Mouse (Mus musculus) megakaryocyte, adult 5-6 weeks (primary cell): ENCODE results near the gene Olfr460. TPM values are rescaled to one million over a fixed set of nuclear protein-coding genes. Genes with fewer than 3 reads are reported as not detected.
"Not testable (repeated sequence)": the region's sequence is repeated elsewhere in the genome, so short reads cannot be mapped to it uniquely, and the experiment has no call there.

Source experiments
- ATAC-seq: 2 replicates; pipeline ENCODE4 v1.8.0; 2016; ENCODE audit warnings: mild to moderate bottlenecking, inconsistent platforms; ENCODE audit not compliant: poor library complexity, severe bottlenecking
- total RNA-seq, 2 experiments: library from RNA; stranded (forward) in 1 of 2; stranded (reverse) in 1 of 2; fragments of 153-499, 151-499 nt in 1 of 2; fragments of 221-1000, 200-1000 nt in 1 of 2; gene quantifications; 2 replicates each; pipeline versions ENCODE4 v1.2.3 to v1.2.4; 2015 to 2017

Olfr460 gene
- not detected in 2 replicates for total RNA-seq (2015)
- total RNA-seq (2017), result 0.15 TPM in 1 of 2 replicates, not detected in the other

- no peak for ATAC-seq
Observed at GRCm38 (mm10) chr6:40569187-40569586, at the start of gene Olfr460. Olfr460 (plus strand) TSS chr6:40569487.

- ATAC-seq, result peak; percentile 73
Observed at GRCm38 (mm10) chr6:40544690-40545089, 24.6 kb upstream of the Olfr460 start.

GRCm38 (mm10) chr6:40554950-40555349, 14.3 kb upstream of the Olfr460 start, which contains the start of gene Olfr461:
Olfr461 (minus strand) TSS chr6:40555050.
- ATAC-seq, result 0 out of 2 replicates have a peak, but pooled peaks have one; percentile 49

GRCm38 (mm10) chr6:40573618-40574017, 4.3 kb downstream of the Olfr460 start:
- ATAC-seq, result peak; percentile 55

- ATAC-seq, result peak; percentile 85
Observed at GRCm38 (mm10) chr6:40576305-40576704, 7.0 kb downstream of the Olfr460 start.

- ATAC-seq, result peak; percentile 66
Observed at GRCm38 (mm10) chr6:40584336-40584735, 15.0 kb downstream of the Olfr460 start.

- peak; percentile 77 for ATAC-seq
Observed at GRCm38 (mm10) chr6:40585645-40586044, 16.4 kb downstream of the Olfr460 start, which contains the start of gene Clec5a. Clec5a (minus strand) TSS chr6:40585821.

GRCm38 (mm10) chr6:40588346-40588745, 19.1 kb downstream of the Olfr460 start:
- peak; percentile 66 for ATAC-seq

- ATAC-seq, result peak; percentile 99
Observed at GRCm38 (mm10) chr6:40594804-40595550, 25.7 kb downstream of the Olfr460 start.

GRCm38 (mm10) chr6:40598546-40598945, 29.3 kb downstream of the Olfr460 start:
- ATAC-seq, result not testable (repeated sequence)

- ATAC-seq, result no peak
Observed at GRCm38 (mm10) chr6:40607431-40607830, 38.1 kb downstream of the Olfr460 start.

- no peak for ATAC-seq
Observed at GRCm38 (mm10) chr6:40610244-40610643, 41.0 kb downstream of the Olfr460 start.

GRCm38 (mm10) chr6:40613260-40613852, 44.1 kb downstream of the Olfr460 start, which contains the start of gene Tas2r138:
Tas2r138 (minus strand) TSS chr6:40613310.
- peak; percentile 73 for ATAC-seq

- ATAC-seq, result peak; percentile 63; the same call in 1 of the 2 replicates
Observed at GRCm38 (mm10) chr6:40617965-40618364, 48.7 kb downstream of the Olfr460 start.

Other genes starting within 250 kb of the Olfr460 start
- gene Agk, start 244.3 kb upstream of the Olfr460 start, total RNA-seq (2015), result 8.3 and 8.5 TPM in 2 replicates
- 12.8 and 14.4 TPM in 2 replicates for gene Agk, start 244.3 kb upstream of the Olfr460 start, total RNA-seq (2017)
- 8.0 and 8.6 TPM in 2 replicates for gene E330009J07Rik, start 133.4 kb upstream of the Olfr460 start, total RNA-seq (2015)
- gene E330009J07Rik, start 133.4 kb upstream of the Olfr460 start, total RNA-seq (2017), result 14.1 and 16.2 TPM in 2 replicates
- gene Wee2, start 130.4 kb upstream of the Olfr460 start, total RNA-seq (2015), result not detected in 2 replicates
- gene Wee2, start 130.4 kb upstream of the Olfr460 start, total RNA-seq (2017), result not detected in 2 replicates
- 94.8 and 94.9 TPM in 2 replicates for gene Ssbp1, start 98.1 kb upstream of the Olfr460 start, total RNA-seq (2015)
- 63.2 and 67.6 TPM in 2 replicates for gene Ssbp1, start 98.1 kb upstream of the Olfr460 start, total RNA-seq (2017)
- not detected in 2 replicates for gene Tas2r137, start 78.3 kb upstream of the Olfr460 start, total RNA-seq (2015)
- gene Tas2r137, start 78.3 kb upstream of the Olfr460 start, total RNA-seq (2017), result 0.24 TPM in 1 of 2 replicates, not detected in the other
- not detected in 2 replicates for gene Tas2r108, start 76.0 kb upstream of the Olfr460 start, total RNA-seq (2015)
- gene Tas2r108, start 76.0 kb upstream of the Olfr460 start, total RNA-seq (2017), result not detected in 2 replicates
- gene Prss37, start 50.0 kb upstream of the Olfr460 start, total RNA-seq (2015), result not detected in 2 replicates
- gene Prss37, start 50.0 kb upstream of the Olfr460 start, total RNA-seq (2017), result not detected in 2 replicates
- not detected in 2 replicates for gene Olfr461, start 14.4 kb upstream of the Olfr460 start, total RNA-seq (2015)
- gene Olfr461, start 14.4 kb upstream of the Olfr460 start, total RNA-seq (2017), result not detected in 2 replicates
- gene Clec5a, start 16.3 kb downstream of the Olfr460 start, total RNA-seq (2015), result 178 and 181 TPM in 2 replicates
- 198 and 208 TPM in 2 replicates for gene Clec5a, start 16.3 kb downstream of the Olfr460 start, total RNA-seq (2017)
- not detected in 2 replicates for gene Tas2r138, start 43.8 kb downstream of the Olfr460 start, total RNA-seq (2015)
- gene Tas2r138, start 43.8 kb downstream of the Olfr460 start, total RNA-seq (2017), result not detected in 2 replicates
- gene Mgam, start 59.3 kb downstream of the Olfr460 start, total RNA-seq (2015), result 8.1 and 8.5 TPM in 2 replicates
- 13.7 and 19.6 TPM in 2 replicates for gene Mgam, start 59.3 kb downstream of the Olfr460 start, total RNA-seq (2017)